Mouse (Mus musculus) urinary bladder, adult 18-20 months (tissue): ENCODE measurements around the gene Slc6a17.

Experiments
- DNase-seq, 2 experiments: peaks; one replicate each; pipeline ENCODE4 v3.0.0; 2022; ENCODE audit warnings: low spot score in 2 of 2, mixed read lengths in 2 of 2

Slc6a17 gene

DNA sequence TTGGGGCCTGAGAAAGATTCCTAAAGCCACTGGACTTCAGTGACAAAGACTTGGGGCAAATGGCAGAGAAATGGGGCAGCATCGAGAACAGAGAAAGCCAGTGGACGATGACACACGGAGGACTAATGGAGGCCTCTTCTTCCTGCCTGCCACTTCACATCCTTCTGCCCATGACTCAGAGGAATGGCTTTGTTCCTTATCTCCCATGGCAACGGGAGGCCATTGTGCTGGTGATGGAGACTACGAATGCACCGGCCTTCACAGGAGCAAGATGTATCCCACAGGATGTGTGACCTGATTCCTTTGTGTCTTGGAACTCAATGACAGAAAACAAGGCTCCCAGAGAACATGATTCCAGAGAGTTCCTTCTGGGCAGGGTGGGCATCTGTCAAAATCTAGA, 6.7 kb upstream of the Slc6a17 start:
- no peak for DNase-seq

DNA sequence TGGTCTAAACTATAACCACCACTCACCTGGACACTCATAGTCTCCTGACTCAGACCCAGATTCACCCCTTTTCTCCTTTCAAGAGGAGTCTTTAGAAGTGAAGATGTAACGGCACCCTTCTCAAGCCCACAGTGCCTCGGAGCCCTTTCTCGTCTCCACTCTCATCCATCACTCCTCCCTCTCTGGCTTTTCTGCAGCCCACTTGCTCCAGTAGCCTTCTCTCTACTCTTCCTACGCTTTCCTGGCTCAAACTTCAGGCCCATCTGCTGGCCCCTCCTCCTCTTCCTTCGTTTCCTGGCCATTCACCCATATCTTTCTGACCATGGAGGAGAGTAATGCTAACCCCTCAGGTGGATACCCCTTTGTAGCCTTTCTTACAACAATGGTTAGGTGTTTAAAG, 3.1 kb upstream of the Slc6a17 start:
- DNase-seq, result no peak

DNA sequence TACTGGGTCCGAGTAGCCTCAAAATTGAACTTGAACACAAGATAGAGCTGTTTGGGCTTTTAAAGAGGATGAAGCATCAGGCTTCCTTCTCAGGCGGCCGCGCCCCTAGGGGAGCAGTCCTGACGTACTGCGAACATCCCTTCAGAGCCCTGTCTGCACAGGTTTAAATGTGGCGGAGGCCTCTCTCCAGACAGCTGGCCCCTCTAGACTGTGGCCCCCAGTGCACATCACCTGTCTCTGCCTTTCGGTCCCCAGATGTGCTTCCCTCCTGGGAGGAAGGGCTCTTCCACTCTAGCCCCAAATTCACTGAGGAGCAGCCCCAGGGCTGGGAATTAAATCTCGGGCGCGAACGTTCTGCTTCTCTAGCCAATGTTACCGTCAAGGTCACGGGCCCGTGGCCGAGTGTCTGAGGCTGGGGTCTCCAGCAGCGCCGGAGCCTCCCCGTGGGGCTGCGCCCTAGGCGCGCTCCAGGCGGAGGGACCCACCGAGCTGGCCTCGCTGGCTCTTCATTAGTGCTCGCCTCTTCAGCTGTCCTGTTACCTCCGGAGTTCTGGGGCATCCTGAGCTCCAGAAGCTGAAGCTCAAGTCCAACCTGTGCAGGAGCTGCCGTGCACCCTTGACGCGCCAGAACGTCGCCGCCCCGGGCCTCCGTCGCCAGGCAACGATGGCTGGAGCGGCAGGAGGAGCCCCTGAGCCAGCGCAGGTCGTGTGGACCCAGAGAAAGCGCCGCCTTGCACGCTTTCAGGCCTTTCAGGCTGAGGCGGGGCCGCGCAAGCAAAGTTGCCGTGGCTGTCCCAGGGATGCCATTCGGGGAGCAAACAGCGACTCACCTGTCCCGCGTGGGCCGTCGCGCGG, 815 bp downstream of the Slc6a17 start:
- no peak for DNase-seq

DNA sequence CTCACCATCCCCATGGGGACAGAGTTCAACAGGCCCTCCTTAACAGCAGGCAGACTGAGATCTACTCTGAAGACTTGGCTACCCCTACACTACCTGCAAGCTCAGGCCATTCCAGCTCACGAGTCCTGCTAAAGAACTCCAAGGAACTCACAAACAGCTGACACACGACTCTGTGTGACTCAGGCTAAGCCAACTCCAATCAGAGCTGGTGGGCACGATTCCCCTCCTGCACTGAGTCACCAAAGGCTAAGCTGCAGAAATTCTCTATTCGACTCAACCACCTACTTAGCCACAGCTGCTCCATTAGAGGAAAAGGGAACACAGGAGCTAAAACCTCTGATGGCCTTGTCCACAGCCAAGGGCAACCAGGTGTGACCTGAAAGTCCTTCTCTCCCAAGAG, 1.8 kb downstream of the Slc6a17 start:
- no peak for DNase-seq

DNA sequence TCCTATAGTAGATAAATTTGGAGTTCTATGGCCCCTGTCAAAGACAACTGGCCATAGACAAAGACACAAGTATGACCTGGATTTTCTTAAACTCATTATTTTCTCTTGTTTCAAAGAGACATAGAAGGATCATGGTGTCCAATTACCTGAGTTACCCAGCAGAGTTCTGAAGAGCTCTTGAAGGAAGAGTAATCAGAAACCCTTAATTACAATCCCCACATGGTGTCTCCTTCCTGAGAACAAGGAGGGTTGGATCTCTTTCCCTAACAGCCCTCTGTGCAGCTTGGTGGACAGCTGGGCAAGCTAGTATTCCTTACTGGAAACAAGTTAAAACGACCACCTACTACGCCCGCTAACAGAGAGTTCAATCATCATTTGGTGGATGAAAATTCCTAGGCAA, 6.4 kb downstream of the Slc6a17 start:
- no peak for DNase-seq

DNA sequence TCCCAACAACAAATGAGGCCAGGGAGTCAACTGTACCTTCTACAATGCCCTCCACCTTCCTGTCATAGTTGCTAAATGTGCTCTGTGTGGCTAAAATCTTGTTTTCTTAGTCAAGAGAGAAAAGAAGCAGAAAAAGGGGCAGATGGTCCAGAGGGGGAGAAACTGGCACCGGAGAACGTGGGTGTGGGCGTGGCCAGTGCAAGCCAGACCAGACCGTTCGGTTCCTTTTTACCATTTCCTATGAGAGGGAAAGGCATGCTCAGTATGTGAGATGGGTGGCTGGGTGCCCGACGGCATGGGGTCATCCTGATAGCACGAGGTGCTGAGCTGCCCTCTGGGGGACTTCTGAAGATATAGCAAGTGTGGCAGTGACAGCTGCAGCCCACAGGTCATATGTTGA, 9.1 kb downstream of the Slc6a17 start:
- DNase-seq, result no peak

DNA sequence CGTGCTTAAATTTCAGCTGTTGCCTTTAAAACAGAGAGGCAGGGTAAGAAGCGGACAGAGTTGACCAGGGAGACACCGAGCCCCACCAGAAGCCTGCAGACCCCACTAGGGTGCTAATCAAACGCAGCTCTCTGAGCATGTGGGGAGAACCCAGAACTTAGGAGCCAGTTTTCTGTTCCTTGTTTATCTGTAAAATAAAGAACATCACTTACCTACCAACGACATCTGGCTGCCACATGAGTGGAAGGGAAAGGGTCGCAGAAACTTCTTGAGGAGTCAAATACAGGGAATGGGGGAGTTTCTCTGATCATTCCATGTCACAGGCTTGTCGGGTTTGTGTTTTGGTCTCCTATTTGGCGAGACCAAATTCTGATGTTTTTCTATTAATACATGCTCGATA, 9.9 kb downstream of the Slc6a17 start:
- DNase-seq, result no peak

DNA sequence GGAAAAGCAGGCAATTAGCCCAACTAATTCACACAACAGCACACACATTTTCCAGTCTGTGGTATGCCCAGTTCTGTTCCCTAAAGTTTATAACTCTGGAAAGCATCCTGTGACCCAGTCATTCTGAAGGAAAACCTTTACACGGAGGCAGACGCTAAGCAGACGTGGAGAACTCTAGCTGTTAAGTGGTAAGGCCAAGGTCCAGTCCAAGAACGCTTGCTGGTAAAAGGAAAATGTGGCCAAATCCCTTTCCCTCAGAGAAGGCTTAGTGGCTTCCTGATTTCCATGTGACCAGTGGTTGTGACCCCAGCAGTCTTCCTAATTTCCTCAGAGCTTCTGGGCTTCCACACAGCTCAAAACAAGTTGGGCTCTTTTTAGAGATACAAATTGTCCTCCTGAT, 11.3 kb downstream of the Slc6a17 start:
- no peak for DNase-seq

DNA sequence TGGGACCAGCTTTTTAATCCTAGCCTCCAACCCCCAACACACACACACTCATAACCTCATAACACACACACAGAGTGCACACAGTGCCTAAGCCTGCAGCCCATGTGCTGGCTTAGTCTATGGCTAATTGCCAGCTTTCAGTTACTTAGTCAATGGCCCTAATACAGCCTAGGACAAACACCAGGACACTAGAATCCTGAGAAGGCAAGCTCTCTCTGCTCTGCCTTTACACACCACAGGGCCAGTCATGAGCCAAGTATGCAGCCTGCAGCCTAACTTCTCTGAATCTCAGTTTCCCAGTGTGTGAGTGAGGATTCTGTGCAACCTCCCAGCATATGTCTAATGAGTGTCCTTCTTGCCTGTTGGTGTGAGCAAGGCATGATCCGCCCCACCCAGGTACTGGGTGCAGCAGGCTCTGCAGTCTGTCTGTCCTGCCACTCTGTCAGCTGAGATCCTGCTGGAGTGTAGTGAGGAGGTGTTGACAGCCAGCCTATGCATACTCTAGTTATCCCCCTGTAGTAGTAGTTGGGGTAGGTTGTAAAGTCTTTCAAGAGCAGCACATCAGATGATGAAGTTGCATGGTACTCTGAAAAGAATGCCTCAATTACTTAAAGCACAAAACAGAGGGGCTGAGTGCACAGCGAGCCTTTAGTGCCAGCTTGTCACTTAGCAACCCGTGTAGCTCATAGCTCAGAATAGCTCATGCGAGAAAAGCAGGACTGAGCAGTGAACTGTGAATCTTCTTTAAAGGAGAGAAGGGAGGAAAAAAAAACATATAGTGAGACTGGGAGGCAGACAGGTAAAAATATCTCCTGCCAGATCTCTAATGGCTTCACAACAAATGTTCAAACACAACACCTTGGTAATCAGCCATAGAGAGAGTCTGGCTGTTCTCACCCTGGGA, 12.1 kb downstream of the Slc6a17 start:
- DNase-seq, result no peak

DNA sequence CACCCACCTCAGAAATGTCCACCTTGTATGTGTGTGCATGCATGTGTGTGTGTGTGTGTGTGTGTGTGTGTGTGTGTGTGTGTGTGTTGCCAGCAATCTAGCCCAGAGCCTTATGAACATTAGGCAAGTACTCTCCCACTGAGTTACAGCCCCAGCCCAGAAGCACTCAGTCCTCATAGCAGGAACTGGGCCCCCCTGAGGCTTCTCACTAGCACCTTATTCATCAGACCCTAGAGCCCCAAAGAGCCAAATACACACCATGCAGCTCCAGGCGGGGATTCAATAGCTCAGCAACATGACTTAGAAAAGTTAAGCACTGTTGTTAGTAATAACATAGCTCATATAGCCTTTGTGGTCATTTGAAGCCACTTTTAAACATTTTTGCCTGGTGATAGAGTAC, 13.3 kb downstream of the Slc6a17 start:
- no peak for DNase-seq

DNA sequence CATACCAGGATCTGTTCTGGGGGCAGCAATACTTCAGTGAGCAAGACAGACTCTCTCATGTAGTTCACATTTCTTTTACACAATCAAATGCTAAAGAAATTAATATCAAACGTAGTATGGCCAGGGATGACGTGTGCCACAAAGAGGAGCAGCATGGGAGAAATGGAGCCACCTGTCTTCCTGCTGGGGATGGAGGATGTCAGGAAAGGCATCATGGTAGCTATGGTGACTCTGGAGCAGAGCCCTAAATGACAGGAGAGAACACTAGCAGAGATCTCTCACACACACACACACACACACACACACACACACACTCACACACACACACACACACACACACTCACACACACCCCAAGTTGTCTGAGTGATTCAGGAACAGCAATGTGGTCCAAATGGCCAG, 14.1 kb downstream of the Slc6a17 start:
- no peak for DNase-seq

DNA sequence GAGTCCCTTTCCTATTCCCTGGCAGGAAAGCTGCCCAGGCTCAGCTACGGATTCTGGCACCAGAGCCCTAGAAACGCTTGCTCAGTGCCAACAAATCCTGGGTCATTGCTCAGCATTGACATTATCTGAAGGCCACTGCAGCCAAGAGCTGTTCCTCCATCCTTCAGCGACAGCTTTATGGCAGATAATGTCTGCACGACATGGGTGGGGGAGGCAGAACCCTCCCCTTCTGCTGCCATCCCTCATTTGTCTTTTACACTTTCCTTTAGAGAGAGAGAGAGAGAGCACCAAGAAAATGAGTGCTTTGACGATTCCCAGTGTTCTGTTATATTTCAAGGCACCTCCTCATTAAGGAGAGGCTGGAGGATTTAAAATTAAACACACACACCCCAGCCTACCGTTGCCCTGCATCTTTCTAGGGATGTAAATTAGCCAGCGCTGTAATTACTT, 16.1 kb downstream of the Slc6a17 start:
- DNase-seq, result no peak

DNA sequence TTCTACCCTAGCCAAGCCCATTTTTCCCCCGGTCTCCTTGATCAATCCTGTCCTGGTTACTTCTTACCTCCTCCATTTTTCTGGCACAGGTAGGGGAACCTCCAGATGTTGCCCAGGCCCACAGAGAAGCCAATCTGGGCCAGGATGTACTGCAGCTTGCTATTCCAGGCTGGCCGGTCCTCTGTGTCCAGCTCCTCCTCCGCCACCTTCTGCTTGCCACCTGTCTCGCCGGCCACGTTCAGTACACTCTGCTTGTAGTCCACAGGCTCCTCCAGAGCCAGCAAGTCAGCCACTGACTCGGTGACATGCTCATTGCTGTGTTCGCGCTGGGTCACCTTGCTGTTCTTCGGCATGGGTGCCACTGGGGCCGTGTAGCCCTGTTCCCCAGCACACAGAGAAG, 17.5 kb downstream of the Slc6a17 start:
- no peak for DNase-seq

DNA sequence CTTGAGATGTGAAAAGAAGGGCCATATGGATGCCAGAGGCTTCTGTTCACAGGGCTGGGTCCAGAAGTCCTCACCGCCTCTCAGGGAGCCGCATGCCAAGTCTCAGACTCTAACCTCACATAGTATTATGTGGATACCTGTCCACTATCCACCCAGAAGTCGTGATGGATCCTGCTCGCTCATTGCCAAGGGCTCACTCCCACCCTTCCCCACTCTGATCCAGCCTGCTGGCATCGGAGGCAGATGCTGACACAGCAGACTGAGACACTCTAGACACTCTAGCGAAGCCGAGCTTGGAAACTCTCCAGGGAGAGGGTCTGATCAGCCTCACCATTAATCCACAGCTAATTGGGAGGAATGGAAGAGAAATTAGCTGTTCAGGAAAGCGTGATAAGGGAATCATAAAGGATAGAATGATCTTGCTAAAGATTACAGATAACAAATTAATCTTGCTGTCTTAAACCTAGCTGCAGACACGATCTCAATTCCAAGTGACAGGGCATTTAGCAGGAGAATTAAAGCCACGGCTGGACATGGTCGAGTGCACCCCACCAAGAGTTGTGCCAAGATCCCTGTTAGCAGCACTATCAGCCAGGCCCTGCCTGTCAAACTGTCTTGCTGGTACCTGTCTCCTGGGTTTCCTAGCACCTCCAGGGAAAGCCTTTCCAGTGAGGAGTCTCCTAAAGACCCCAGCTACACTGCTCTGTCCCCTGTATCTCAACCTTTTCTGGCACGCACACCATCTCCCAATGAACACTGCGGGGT, 21.6 kb downstream of the Slc6a17 start:
- DNase-seq, result no peak

DNA sequence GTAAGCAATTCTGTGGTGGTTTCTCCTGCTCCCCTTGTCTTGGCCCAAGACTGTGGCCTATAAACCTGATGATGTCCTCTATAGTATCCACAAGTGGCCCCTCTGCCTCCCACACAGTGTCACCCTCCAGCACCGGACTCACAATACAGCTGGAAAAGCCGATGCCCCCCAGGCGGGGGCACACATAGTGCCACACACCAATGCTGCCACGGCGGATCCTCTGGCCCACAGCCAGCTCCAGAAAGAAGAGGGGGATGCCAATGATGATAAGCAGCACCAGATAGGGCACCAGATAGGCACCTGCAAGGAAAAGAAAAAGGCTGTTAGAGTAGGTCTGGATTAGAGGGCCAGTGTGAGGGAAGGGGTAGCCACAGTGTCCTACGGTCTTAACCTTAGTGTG, 22.3 kb downstream of the Slc6a17 start:
- no peak for DNase-seq

DNA sequence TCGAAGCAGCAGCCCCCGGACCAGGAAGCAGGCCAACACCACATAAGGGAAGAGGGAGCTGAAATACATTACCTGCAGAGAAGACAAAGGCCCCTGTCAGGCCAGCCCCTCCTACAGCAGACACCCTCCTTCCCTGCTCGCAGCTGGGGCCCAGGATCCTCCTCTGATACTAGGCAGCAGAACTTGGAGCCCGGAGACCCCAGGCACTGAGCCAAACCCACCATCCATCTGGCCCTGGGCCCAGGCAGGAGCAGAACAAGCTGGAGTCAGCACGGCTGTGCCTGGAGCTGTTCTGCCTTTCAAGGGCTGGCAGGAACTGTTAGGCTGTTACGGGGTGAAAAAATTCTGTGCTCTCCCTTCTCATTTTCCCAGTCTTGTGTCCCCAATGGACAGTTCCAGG, 26.4 kb downstream of the Slc6a17 start:
- DNase-seq, result no peak

DNA sequence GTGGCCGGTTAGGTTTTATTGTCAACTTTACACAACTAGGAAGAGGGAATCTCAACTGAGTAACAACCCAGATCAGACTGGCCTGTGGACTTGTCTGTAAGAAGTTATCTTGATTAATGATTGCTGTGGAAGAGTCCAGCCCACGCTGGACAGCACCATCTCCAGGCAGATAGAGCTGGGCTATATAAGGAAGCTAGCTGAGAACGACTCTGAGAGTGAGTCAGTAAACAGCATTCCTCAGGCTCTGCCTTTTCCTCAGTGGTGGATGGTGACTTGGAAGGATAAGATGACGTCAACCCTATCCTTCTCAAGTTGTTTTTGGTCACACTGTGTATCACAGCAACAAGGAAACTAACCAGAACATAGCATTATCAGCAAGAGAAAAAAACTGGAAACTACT, 29.2 kb downstream of the Slc6a17 start:
- DNase-seq, result no peak

DNA sequence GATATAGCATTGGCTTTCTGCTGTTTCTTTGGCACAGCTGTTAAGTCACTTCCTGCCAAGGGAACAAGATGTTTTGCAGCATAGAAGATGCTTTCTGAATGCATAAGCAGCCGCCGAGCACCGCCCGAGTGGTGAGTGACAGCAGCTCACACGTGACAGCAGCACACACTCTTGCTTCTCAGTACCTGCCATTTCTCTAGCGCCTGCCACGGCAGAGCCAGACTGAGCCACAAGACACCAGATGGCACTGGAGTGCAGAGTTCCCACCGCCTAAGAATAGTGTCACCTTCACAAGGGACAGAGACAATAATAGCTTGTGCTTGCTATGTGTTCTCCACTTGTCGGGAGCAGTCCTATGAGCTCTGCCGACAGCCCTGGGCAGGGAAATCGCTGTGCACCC, 34.5 kb downstream of the Slc6a17 start:
- DNase-seq, result no peak

DNA sequence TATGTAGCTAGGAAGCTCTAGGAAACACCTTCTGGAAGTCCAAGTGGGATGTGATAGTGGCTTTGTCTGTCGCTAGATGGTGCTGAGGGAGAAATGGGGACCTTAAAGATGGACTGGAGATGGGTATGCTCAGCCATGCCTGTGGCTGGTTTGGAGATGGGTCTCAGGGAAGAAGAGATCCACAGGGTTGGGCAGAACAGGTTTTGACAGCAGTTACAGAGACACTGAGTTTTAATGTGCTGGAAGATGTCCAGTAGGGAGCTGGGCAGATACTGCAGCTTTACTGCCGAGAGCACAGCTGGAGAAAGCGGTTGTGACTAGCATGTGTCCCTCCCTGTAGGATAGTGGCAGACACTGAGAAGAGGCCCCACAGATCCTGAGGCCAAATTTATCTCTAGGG, 37.2 kb downstream of the Slc6a17 start:
- DNase-seq, result no peak

DNA sequence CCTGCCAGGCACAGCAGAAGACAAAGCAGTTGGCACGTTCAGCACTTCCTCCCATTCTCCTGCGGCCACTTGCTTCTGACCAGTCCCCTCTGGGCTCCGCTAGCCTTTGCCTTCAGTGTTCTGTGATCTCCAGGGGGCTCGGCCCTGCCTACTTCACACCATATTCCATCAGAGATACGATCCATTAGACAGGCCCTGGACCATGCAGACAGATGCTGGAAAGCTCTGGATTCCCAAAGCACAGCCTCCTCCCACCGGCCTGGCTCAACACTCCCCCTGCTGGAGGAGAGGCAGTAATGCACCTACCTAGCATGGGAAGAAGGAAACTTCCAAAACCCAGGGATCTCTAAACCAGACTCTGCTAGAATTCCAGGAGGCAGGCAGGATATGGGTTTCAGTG, 45.6 kb downstream of the Slc6a17 start:
- DNase-seq, result peak in 1 of 2 experiments; percentile 14

DNA sequence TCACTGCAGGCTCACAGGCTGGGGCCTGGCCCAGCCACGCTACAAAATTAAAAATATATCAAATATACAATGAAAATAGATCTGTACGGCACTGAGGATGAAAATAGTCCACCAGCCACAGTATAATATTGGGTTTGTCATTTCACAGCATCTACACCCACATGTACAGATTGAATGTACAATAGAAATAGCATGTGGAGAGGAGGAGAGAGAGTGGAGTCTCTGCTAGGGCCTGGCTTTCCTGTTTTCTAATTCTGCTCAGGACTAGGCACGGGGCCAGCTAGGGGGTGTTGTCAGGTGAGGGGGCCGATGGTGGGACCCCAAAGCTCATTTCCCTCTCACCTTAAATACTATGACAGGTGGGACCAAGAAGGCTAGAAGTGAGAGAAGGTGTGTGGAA, 48.8 kb downstream of the Slc6a17 start:
- no peak for DNase-seq

DNA sequence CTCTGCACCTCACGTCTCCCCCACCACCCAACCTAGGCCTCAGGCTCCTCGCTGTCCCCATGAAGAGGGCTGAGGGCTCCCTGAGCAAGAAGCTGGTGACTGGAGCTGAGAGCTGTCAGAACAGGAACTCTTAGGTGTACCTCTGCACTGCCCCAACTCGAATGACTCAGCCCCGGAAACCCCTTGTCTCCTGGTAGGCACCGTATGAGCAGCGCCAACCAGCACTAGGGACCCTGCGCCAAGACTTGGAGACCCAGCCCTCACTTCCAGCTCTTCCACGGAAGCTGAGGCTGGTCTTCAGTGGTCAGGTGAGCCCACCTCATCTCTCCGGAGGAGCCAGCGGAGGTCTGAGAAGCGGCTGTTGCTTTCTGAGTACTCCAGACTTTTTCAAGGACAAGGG, 49.7 kb downstream of the Slc6a17 start:
- DNase-seq, result no peak
